Mouse (Mus musculus) heart, postnatal 14 days (tissue): ENCODE measurements around the gene Helb. TPM values are rescaled to one million over a fixed set of nuclear protein-coding genes. Genes with fewer than 3 reads are reported as not detected.

ENCODE experiments used
- DNase-seq, 2 experiments: peaks; one replicate each; pipeline ENCODE4 v3.0.0; 2021 to 2022
- intact Hi-C: fragments of 180-260 bp; cut with DNase I; formaldehyde crosslinking; loops from one replicate; pipeline ENCODE4 v1.15.1; 2025
- total RNA-seq, 2 experiments: library from RNA; stranded (reverse); gene quantifications; 2 replicates each; pipeline ENCODE4 v1.2.3; 2021

The Helb gene
- total RNA-seq, 2 experiments from 2014 or later, result 13.0 to 13.2 TPM

- intact Hi-C loops, result no loop called here
- DNase-seq, result no peak
Observed at GRCm38 (mm10) chr10:120097564-120097963, 15.2 kb downstream of the Helb start.

DNA sequence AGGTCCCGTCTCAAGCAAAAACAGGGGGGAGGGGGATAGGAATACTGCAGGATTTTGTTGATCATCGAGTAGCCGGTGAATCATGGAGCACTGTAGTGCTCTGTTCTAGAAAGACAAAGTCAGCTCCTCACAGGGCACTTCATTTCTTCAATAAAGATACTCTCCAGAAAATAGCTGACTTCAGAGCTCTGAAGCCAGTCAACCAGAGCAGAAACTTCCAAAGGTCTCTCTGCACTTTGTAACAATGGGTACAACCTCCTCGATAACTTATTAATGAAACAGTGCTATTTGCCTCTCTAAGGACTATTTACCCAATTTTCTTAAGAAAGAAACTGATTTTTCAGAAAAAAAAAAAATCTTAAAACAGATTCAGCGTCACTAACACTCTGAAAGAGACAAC lies 17.1 kb downstream of the Helb start:
- intact Hi-C loops, result no loop called here

DNA sequence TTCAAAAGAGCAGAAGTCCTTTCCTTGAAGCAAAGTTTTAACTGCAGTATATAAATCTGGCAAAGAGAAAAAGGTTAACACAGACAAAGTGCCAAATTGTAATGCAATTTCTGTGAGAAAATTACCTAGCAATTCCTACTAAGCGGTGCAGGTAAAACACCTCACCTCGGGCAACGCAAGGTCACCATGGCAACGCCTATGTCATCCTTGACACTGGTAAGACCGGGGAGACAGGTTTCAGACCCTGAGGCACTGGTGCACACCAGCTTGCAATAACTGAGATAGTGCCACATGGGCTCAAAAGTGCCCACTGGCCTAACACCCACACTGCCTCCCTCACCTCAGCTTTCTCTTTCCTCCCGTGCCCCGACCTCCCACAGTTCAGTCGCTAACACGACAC lies 17.7 kb downstream of the Helb start:
- DNase-seq, result no peak
- intact Hi-C loops, result no loop called here

More for the DNA sequence above, 17.1 kb downstream of the Helb start:
- DNase-seq, result no peak

- DNase-seq, result no peak
- intact Hi-C loops, result no loop called here
Observed at GRCm38 (mm10) chr10:120092548-120092947, 20.2 kb downstream of the Helb start.

DNA sequence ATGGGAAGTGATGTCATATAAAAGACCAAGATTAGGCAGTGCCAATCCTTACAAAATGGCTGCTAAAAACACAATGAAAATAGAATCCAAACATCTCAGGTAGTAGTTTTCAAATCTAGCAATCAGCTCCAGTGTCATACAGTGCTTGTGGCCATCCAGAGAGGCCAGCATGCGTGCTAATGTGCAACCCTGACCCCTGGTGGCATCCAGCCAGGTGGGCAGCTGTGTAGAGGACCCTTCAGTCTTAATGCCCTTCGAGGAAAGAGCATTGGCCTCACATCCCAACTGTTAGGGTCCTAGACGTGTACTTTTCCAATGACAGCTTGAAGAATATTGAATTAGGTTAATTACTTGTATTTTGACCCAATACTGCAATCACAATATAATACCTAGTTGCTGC lies 34.9 kb downstream of the Helb start:
- intact Hi-C loops, result no loop called here
- DNase-seq, result no peak

GRCm38 (mm10) chr10:120066319-120066718 lies 46.5 kb downstream of the Helb start:
- no peak for DNase-seq
- intact Hi-C loops, result no loop called here

DNA sequence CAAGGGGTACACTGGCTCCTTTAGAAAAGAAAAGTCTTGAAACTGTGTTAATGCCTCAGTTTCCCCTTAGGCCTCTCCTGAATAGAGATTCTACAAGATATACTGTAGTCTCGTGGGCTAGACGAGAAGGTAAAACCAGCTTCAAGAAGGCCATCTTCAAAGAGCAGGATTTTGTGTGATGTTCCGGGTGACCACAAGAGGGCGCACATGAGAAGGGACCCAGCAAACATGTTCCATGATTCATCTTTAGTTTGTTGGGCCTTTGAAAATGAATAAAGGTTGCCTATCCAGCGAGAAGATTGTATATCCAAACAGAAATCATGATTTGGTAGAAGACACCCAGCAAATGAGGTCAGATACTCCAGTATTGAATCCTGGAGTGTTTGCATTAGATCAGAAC lies 48.4 kb downstream of the Helb start:
- intact Hi-C loops, result loop anchor here (1.0 to 5.0 kb wide), 2 partner anchors 61 to 262 kb away; no protein-coding TSS in a partner anchor
- DNase-seq, result peak; percentile 59 to 71

- intact Hi-C loops, result loop anchor here (5.0 kb wide), 1 partner anchor 259 kb away; no protein-coding TSS in a partner anchor
Observed at GRCm38 (mm10) chr10:120061238-120062130, 51.3 kb downstream of the Helb start.

GRCm38 (mm10) chr10:120060579-120061237 lies 52.1 kb downstream of the Helb start:
- intact Hi-C loops, result loop anchor here (5.0 kb wide), 1 partner anchor 258 kb away; no protein-coding TSS in a partner anchor
- no peak for DNase-seq

More at GRCm38 (mm10) chr10:120061238-120062130, 51.3 kb downstream of the Helb start:
- peak in 1 of 2 experiments; percentile 10 for DNase-seq

DNA sequence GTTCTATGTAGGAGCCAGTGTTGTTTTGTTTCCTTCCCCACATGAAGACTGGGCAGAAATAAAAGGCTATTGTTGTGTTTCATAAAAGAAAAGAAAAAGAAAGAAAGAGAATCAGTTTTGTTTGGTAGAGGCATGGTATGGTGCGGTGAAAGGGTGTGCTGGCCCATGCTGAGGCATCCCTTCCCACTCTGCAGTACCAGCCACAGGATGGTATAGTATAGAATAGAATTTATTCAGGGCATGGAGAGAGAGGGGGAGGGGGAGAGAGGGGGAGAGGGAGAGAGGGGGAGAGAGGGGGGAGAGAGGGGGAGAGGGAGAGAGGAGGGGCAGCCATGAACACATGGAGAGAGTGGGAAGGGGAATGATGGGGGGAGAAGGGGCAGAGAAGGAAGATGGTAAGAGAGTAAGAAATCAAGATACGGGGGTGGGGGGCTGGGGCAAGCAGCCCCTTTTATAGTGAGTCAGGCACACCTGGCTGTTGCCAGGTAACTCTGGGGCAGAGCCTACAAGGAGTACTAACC lies 68.0 kb downstream of the Helb start:
- intact Hi-C loops, result no loop called here

GRCm38 (mm10) chr10:120044237-120044636 lies 68.5 kb downstream of the Helb start:
- no peak for DNase-seq
- intact Hi-C loops, result no loop called here

More for the DNA sequence above, 68.0 kb downstream of the Helb start:
- no peak for DNase-seq

- intact Hi-C loops, result no loop called here
- DNase-seq, result no peak
Observed at GRCm38 (mm10) chr10:120038194-120038593, 74.6 kb downstream of the Helb start.

DNA sequence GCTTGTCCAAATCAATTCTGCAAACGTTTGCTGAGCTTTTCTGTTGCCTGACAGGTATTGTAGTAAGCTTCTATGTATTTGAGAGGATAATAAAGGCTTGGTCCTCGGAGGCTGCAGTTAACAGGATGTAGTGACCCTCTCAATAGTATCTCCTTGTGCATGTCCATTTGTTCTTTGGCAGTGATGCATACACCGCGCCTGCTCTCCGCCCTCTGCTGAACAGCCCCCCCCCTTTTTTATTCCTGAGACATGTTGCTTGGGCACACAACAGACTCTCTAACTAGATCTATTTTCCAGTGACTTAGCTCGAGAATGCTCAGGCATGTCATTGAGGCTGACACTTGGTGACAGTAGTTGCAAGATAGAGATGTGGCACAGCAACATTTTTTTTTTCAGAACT lies 77.0 kb downstream of the Helb start:
- intact Hi-C loops, result no loop called here
- DNase-seq, result no peak

- intact Hi-C loops, result no loop called here
- DNase-seq, result no peak
Observed at GRCm38 (mm10) chr10:120035211-120035733, 77.5 kb downstream of the Helb start.

- DNase-seq, result no peak
- intact Hi-C loops, result no loop called here
Observed at GRCm38 (mm10) chr10:120033866-120034265, 78.9 kb downstream of the Helb start.

Other genes starting within 250 kb of the Helb start
- gene Tmbim4, start 88.6 kb upstream of the Helb start, total RNA-seq, result 10 to 100 TPM; 91.0 to 91.8 TPM
- 1 to 10 TPM; 2.9 to 4.8 TPM for gene Irak3, start 89.1 kb upstream of the Helb start, total RNA-seq
- 1 to 10 TPM; 4.8 to 8.5 TPM for gene Llph, start 114.1 kb upstream of the Helb start, total RNA-seq